ENCODE assay signal across 8 mouse cellular contexts in the genomic region with DNA sequence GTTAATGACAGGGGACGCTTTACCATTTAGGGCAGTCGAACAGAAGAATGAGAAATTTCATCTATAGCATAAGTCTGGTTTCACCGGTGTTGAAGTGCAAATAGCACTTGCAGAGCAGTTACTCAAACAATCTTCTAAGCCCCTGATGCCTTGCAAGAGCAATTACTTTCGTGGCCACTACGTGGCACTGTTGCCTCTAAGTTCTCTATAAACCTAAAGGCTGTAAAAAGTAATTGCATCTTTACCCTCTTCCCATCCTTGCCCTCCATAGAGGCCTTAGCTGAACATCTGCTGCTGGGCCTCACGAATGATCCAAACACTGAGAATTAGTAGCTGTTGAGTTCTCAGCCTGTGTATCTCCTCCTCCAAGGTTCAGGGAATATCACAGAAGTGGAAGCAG. TPM values are rescaled to one million over a fixed set of nuclear protein-coding genes. Genes with fewer than 3 reads are reported as not detected.
A peak's percentile ranks its signal among the peaks of the same experiment; 100 is the strongest.
DNase-seq lines count a peak whose midpoint lies in the region; ATAC-seq and TF ChIP-seq lines count a peak whose summit lies in the region.
"Had no signal": no experiment of that assay in that cellular context is flagged by ENCODE, and none has a peak within 500 bp of the region (broad histone marks: within the 10 kb centered on the region; RNA-seq: fewer than 3 reads in every experiment).

No protein-coding gene starts in this region.

- DNase-seq in 416B (ENCODE audit: low read depth): peak; percentile 75
- DNase-seq in brain, adult 2 months (ENCODE audit: low read depth, low spot score): peak; percentile 77
- DNase-seq in fibroblast of lung, adult 2 months (ENCODE audit: low read depth): peak; percentile 29
- peak; percentile 84 for DNase-seq in kidney, postnatal 0 days (ENCODE audit: low spot score)
- DNase-seq in lung, adult 18-20 months: peak; percentile 19 to 31
- DNase-seq in retina, postnatal 1 day: peak; percentile 84

- H3K4me1 ChIP-seq in kidney, postnatal 0 days (replicated peaks; ENCODE audit: insufficient read depth, low read length): no peaks in the 10 kb centered on the region

- WGBS in kidney, postnatal 0 days: 14% methylated on average over 6 of the region's 6 CpGs

- H3K4me2 ChIP-seq in kidney, postnatal 0 days (ENCODE audit: low read length): no peak overlapping the region

- H3K27me3 ChIP-seq in kidney, postnatal 0 days (ENCODE audit: insufficient read depth, low read length): no peaks in the 10 kb centered on the region

- H3K27ac ChIP-seq in kidney, postnatal 0 days: no peak overlapping the region

- no peak overlapping the region for H3K4me3 ChIP-seq in kidney, postnatal 0 days (replicated peaks; ENCODE audit: low read depth, low read length)

- TF ChIP-seq CTCF in kidney, postnatal 0 days (IDR thresholded peaks at IDR 0.05; ENCODE audit: low read depth): peak; percentile 74

- H3K9ac ChIP-seq in kidney, postnatal 0 days (ENCODE audit: low read depth, low read length): no peak overlapping the region

- H3K9me3 ChIP-seq in kidney, postnatal 0 days (replicated peaks; ENCODE audit: low read length): no peaks in the 10 kb centered on the region

- peak; percentile 70 for ATAC-seq in CD4-positive, CD25-positive, alpha-beta regulatory T cell, adult 4 months
- ATAC-seq in kidney, postnatal 0 days (replicated peaks; ENCODE audit: low FRiP score, low read depth): no peak

- H3K36me3 ChIP-seq in kidney, postnatal 0 days (ENCODE audit: insufficient read depth, low read length): no peaks in the 10 kb centered on the region

RNA-seq across cellular contexts. Expression of a gene that starts 28.7 kb away (rescaled TPM):
- not detected for polyA plus RNA-seq in CD4-positive, CD25-positive, alpha-beta regulatory T cell, adult 4 months (2017; shearing (Covaris generic))
- not detected in 2 replicates for polyA plus RNA-seq in kidney, postnatal 0 days (2015; fragmentation: Nextera tagmentation; extraction: Ambion mirVana)
- polyA plus RNA-seq: testis, adult 2 months had no signal

RNA-seq across cellular contexts. Expression of a gene that starts 42.2 kb away (rescaled TPM):
- not detected for polyA plus RNA-seq in CD4-positive, CD25-positive, alpha-beta regulatory T cell, adult 4 months (2017; shearing (Covaris generic))
- polyA plus RNA-seq in kidney, postnatal 0 days (2015; fragmentation: Nextera tagmentation; extraction: Ambion mirVana): not detected in 2 replicates
- polyA plus RNA-seq: testis, adult 2 months had no signal

Comparison
In these comparisons a context has a peak if more than half of its experiments do, and no peak if none do; other contexts are left out.
1. DNase-seq: peak in every context shown above with its lines; median percentile 84 in kidney, postnatal 0 days; 84 in retina, postnatal 1 day; 77 in brain, adult 2 months; 75 in 416B; 29 in fibroblast of lung, adult 2 months; 25 in lung, adult 18-20 months.